Mouse (Mus musculus) erythroid progenitor cell, adult 5-6 weeks (primary cell): ENCODE data around the gene Krt23. TPM values are rescaled to one million over a fixed set of nuclear protein-coding genes. Genes with fewer than 3 reads are reported as not detected.

Experiments used
- ATAC-seq: replicated peaks from 2 replicates; pipeline ENCODE4 v1.8.0; 2016; ENCODE audit warnings: moderate number of reproducible peaks, mild to moderate bottlenecking, moderate TSS enrichment, inconsistent platforms; ENCODE audit not compliant: poor library complexity, low FRiP score, severe bottlenecking
- total RNA-seq, 2 experiments: library from RNA; stranded (forward) in 1 of 2; stranded (reverse) in 1 of 2; fragments of 150-400 nt in 1 of 2; fragments of 186-747, 209-891 nt in 1 of 2; gene quantifications; 2 replicates each; pipeline versions ENCODE4 v1.2.3 to v1.2.4; 2015 to 2017; ENCODE audit warnings: low replicate concordance in 2 of 2

Gene Krt23
- total RNA-seq, 2 experiments from 2014 or later: not detected

DNA sequence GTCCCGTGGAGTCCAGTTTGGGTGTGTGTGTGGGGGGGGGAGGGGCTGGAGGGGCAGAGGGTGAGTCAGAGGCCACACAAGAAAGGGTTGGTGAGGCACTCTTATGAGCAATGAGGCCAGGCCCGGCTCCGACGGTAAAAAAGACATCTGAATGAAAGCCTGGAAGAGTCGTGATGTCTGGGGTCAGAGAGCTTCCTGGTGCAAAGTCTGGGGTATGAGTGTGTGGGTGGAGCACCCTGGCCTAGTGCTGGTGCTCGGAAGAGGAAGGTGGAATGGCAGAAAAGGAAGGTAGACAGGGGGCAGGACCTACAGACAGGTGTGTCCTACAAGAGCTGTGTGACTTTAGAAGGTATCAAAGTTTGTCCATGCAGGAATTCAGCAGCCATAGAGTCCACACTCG is 34.0 kb downstream of the Krt23 start:
- ATAC-seq: no peak

- ATAC-seq: no peak
These were observed 38.2 kb downstream of the Krt23 start for GRCm38 (mm10) chr11:99454759-99455158.

GRCm38 (mm10) chr11:99454044-99454443 is 38.9 kb downstream of the Krt23 start:
- no peak for ATAC-seq

DNA sequence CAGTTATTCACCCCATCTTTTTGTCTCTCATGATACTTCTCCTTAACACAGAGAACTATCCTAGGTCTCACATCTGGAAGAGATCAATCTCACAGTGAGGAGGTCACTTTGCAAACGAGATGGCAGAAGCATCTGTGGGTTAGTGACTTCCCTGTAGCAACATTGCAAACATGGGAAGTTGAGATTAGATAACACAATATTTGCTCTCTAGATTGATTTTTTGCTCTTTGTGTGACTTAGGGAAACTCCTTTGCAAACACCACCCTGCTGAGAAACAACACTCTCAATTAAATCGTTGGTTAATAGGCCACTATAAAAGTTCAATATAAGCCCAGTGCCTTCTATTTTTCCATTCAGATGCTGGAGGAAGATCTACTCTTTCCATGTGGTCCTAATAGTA is 44.2 kb downstream of the Krt23 start:
- ATAC-seq: no peak

- no peak for ATAC-seq
These were observed 51.7 kb downstream of the Krt23 start for GRCm38 (mm10) chr11:99441220-99441619.

DNA sequence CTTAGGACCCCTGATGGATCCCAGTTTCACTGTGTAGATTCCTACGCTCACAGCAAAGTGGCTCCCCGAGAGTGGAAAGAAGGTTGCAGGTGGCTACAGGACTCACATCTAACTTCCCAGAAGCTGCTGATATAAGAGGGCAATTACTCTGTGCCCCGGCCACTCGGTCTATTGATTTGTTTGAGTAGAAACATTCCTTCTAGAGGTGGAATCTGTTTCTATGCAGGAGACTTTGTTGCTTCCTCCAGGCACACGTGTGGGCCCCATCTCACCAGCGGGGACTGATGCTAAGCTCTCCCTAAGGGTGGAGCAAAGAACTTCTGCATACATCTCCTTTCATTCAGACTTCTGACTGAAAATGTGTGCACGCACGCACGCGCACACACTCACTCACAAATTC is 53.5 kb downstream of the Krt23 start:
- no peak for ATAC-seq

DNA sequence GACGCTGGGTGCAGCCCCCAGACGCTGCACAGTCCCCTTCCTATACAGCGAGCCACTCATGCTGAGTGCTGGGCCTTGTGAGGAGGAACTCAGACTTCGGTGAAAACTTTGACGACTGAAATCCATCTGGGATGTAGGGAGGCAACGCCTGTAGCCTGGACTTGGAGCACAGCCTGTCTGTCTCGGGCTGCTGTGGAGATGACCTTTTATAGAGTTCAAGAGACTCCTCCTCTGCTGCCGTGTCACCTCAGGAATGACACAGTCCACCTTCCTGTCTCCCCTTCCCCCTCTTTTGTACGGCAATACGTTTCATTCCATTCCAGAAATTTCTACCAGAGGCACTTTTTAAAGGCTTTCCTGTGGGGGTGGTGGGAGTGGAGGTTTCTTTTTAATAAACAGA is 55.0 kb downstream of the Krt23 start, which contains the start of gene Krt20:
Gene Krt20 (minus strand): TSS at position 179 of the 400 bp plus-strand sequence.
- no peak for ATAC-seq

- no peak for ATAC-seq
These were observed 56.3 kb downstream of the Krt23 start for GRCm38 (mm10) chr11:99436625-99437024.

- no peak for ATAC-seq
These were observed 62.3 kb downstream of the Krt23 start for GRCm38 (mm10) chr11:99430670-99431069.

Other genes with a start within 250 kb of the Krt23 start
Only the 30 nearest of the 31 such genes appear.
- not detected in 2 replicates for gene Krt24, start 207.9 kb downstream of the Krt23 start, total RNA-seq (2015; ENCODE audit: low replicate concordance)
- not detected in 2 replicates for gene Krt24, start 207.9 kb downstream of the Krt23 start, total RNA-seq (2017; ENCODE audit: low replicate concordance)
- not detected in 2 replicates for gene Krt25, start 170.2 kb downstream of the Krt23 start, total RNA-seq (2015; ENCODE audit: low replicate concordance)
- not detected in 2 replicates for gene Krt25, start 170.2 kb downstream of the Krt23 start, total RNA-seq (2017; ENCODE audit: low replicate concordance)
- gene Krt26, start 155.2 kb downstream of the Krt23 start, total RNA-seq (2015; ENCODE audit: low replicate concordance): not detected in 2 replicates
- gene Krt26, start 155.2 kb downstream of the Krt23 start, total RNA-seq (2017; ENCODE audit: low replicate concordance): 0.68 TPM in 1 of 2 replicates, not detected in the other
- not detected in 2 replicates for gene Krt27, start 142.0 kb downstream of the Krt23 start, total RNA-seq (2015; ENCODE audit: low replicate concordance)
- not detected in 2 replicates for gene Krt27, start 142.0 kb downstream of the Krt23 start, total RNA-seq (2017; ENCODE audit: low replicate concordance)
- not detected in 2 replicates for gene Krt28, start 118.2 kb downstream of the Krt23 start, total RNA-seq (2015; ENCODE audit: low replicate concordance)
- not detected in 2 replicates for gene Krt28, start 118.2 kb downstream of the Krt23 start, total RNA-seq (2017; ENCODE audit: low replicate concordance)
- gene Krt10, start 103.8 kb downstream of the Krt23 start, total RNA-seq (2015; ENCODE audit: low replicate concordance): not detected in 2 replicates
- 5.9 TPM in 1 of 2 replicates, not detected in the other for gene Krt10, start 103.8 kb downstream of the Krt23 start, total RNA-seq (2017; ENCODE audit: low replicate concordance)
- gene Krt12, start 70.9 kb downstream of the Krt23 start, total RNA-seq (2015; ENCODE audit: low replicate concordance): not detected in 2 replicates
- not detected in 2 replicates for gene Krt12, start 70.9 kb downstream of the Krt23 start, total RNA-seq (2017; ENCODE audit: low replicate concordance)
- not detected in 2 replicates for gene Krt20, start 55.0 kb downstream of the Krt23 start, total RNA-seq (2015; ENCODE audit: low replicate concordance)
- not detected in 2 replicates for gene Krt20, start 55.0 kb downstream of the Krt23 start, total RNA-seq (2017; ENCODE audit: low replicate concordance)
- not detected in 2 replicates for gene Krt39, start 28.2 kb upstream of the Krt23 start, total RNA-seq (2015; ENCODE audit: low replicate concordance)
- gene Krt39, start 28.2 kb upstream of the Krt23 start, total RNA-seq (2017; ENCODE audit: low replicate concordance): not detected in 2 replicates
- not detected in 2 replicates for gene Krt40, start 50.0 kb upstream of the Krt23 start, total RNA-seq (2015; ENCODE audit: low replicate concordance)
- not detected in 2 replicates for gene Krt40, start 50.0 kb upstream of the Krt23 start, total RNA-seq (2017; ENCODE audit: low replicate concordance)
- not detected in 2 replicates for gene Krtap3-3, start 57.7 kb upstream of the Krt23 start, total RNA-seq (2015; ENCODE audit: low replicate concordance)
- gene Krtap3-3, start 57.7 kb upstream of the Krt23 start, total RNA-seq (2017; ENCODE audit: low replicate concordance): not detected in 2 replicates
- not detected in 2 replicates for gene Krtap3-2, start 63.7 kb upstream of the Krt23 start, total RNA-seq (2015; ENCODE audit: low replicate concordance)
- gene Krtap3-2, start 63.7 kb upstream of the Krt23 start, total RNA-seq (2017; ENCODE audit: low replicate concordance): not detected in 2 replicates
- not detected in 2 replicates for gene Gm11939, start 66.3 kb upstream of the Krt23 start, total RNA-seq (2015; ENCODE audit: low replicate concordance)
- not detected in 2 replicates for gene Gm11939, start 66.3 kb upstream of the Krt23 start, total RNA-seq (2017; ENCODE audit: low replicate concordance)
- gene Krtap3-1, start 73.5 kb upstream of the Krt23 start, total RNA-seq (2015; ENCODE audit: low replicate concordance): not detected in 2 replicates
- gene Krtap3-1, start 73.5 kb upstream of the Krt23 start, total RNA-seq (2017; ENCODE audit: low replicate concordance): not detected in 2 replicates
- gene Krtap1-5, start 87.9 kb upstream of the Krt23 start, total RNA-seq (2015; ENCODE audit: low replicate concordance): not detected in 2 replicates
- gene Krtap1-5, start 87.9 kb upstream of the Krt23 start, total RNA-seq (2017; ENCODE audit: low replicate concordance): not detected in 2 replicates
- gene Krtap1-4, start 90.5 kb upstream of the Krt23 start, total RNA-seq (2015; ENCODE audit: low replicate concordance): not detected in 2 replicates
- not detected in 2 replicates for gene Krtap1-4, start 90.5 kb upstream of the Krt23 start, total RNA-seq (2017; ENCODE audit: low replicate concordance)
- gene Krtap1-3, start 98.2 kb upstream of the Krt23 start, total RNA-seq (2015; ENCODE audit: low replicate concordance): not detected in 2 replicates
- not detected in 2 replicates for gene Krtap1-3, start 98.2 kb upstream of the Krt23 start, total RNA-seq (2017; ENCODE audit: low replicate concordance)
- gene Krtap9-3, start 105.0 kb upstream of the Krt23 start, total RNA-seq (2015; ENCODE audit: low replicate concordance): not detected in 2 replicates
- not detected in 2 replicates for gene Krtap9-3, start 105.0 kb upstream of the Krt23 start, total RNA-seq (2017; ENCODE audit: low replicate concordance)
- not detected in 2 replicates for gene Gm11938, start 110.2 kb upstream of the Krt23 start, total RNA-seq (2015; ENCODE audit: low replicate concordance)
- not detected in 2 replicates for gene Gm11938, start 110.2 kb upstream of the Krt23 start, total RNA-seq (2017; ENCODE audit: low replicate concordance)
- not detected in 2 replicates for gene Gm11937, start 117.1 kb upstream of the Krt23 start, total RNA-seq (2015; ENCODE audit: low replicate concordance)
- gene Gm11937, start 117.1 kb upstream of the Krt23 start, total RNA-seq (2017; ENCODE audit: low replicate concordance): not detected in 2 replicates
- gene Krtap2-4, start 121.7 kb upstream of the Krt23 start, total RNA-seq (2015; ENCODE audit: low replicate concordance): not detected in 2 replicates
- gene Krtap2-4, start 121.7 kb upstream of the Krt23 start, total RNA-seq (2017; ENCODE audit: low replicate concordance): not detected in 2 replicates
- not detected in 2 replicates for gene Gm11562, start 127.3 kb upstream of the Krt23 start, total RNA-seq (2015; ENCODE audit: low replicate concordance)
- gene Gm11562, start 127.3 kb upstream of the Krt23 start, total RNA-seq (2017; ENCODE audit: low replicate concordance): not detected in 2 replicates
- not detected in 2 replicates for gene Krtap4-1, start 135.1 kb upstream of the Krt23 start, total RNA-seq (2015; ENCODE audit: low replicate concordance)
- not detected in 2 replicates for gene Krtap4-1, start 135.1 kb upstream of the Krt23 start, total RNA-seq (2017; ENCODE audit: low replicate concordance)
- gene Krtap4-2, start 141.9 kb upstream of the Krt23 start, total RNA-seq (2015; ENCODE audit: low replicate concordance): not detected in 2 replicates
- gene Krtap4-2, start 141.9 kb upstream of the Krt23 start, total RNA-seq (2017; ENCODE audit: low replicate concordance): not detected in 2 replicates
- gene Krtap4-7, start 151.0 kb upstream of the Krt23 start, total RNA-seq (2015; ENCODE audit: low replicate concordance): not detected in 2 replicates
- not detected in 2 replicates for gene Krtap4-7, start 151.0 kb upstream of the Krt23 start, total RNA-seq (2017; ENCODE audit: low replicate concordance)
- not detected in 2 replicates for gene Gm11555, start 157.1 kb upstream of the Krt23 start, total RNA-seq (2015; ENCODE audit: low replicate concordance)
- not detected in 2 replicates for gene Gm11555, start 157.1 kb upstream of the Krt23 start, total RNA-seq (2017; ENCODE audit: low replicate concordance)
- not detected in 2 replicates for gene Gm11563, start 165.8 kb upstream of the Krt23 start, total RNA-seq (2015; ENCODE audit: low replicate concordance)
- gene Gm11563, start 165.8 kb upstream of the Krt23 start, total RNA-seq (2017; ENCODE audit: low replicate concordance): not detected in 2 replicates
- gene Krtap4-6, start 172.8 kb upstream of the Krt23 start, total RNA-seq (2015; ENCODE audit: low replicate concordance): not detected in 2 replicates
- not detected in 2 replicates for gene Krtap4-6, start 172.8 kb upstream of the Krt23 start, total RNA-seq (2017; ENCODE audit: low replicate concordance)
- not detected in 2 replicates for gene Gm14190, start 197.6 kb upstream of the Krt23 start, total RNA-seq (2015; ENCODE audit: low replicate concordance)
- gene Gm14190, start 197.6 kb upstream of the Krt23 start, total RNA-seq (2017; ENCODE audit: low replicate concordance): not detected in 2 replicates
- gene Gm14180, start 241.2 kb upstream of the Krt23 start, total RNA-seq (2015; ENCODE audit: low replicate concordance): not detected in 2 replicates
- not detected in 2 replicates for gene Gm14180, start 241.2 kb upstream of the Krt23 start, total RNA-seq (2017; ENCODE audit: low replicate concordance)